In the genomic region with DNA sequence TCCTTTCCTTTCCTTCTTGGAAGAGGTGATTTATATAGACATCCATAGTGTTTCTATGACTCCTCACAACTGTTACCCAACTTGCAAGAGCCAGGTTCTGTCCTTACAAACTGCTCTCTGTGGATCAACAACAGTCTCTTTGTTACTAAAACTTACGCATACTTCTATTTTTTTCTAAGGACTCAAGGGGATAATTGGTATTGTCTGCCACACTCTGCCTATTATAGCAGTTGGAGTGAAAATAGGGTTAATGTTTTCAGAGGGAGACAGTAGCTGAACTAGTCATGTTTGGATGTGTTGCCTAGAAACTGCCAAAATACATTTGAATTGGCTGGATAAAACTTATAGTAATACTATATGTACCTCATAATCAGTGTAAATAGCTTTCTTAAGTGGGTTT, we compare ENCODE assay signal across 29 mouse cellular contexts.
"Had no signal": no experiment of that assay in that cellular context is flagged by ENCODE, and none has a peak within 500 bp of the region (broad histone marks: within the 10 kb centered on the region; RNA-seq: fewer than 3 reads in every experiment).

No protein-coding gene starts in this region.

- H3K27ac ChIP-seq: left cerebral cortex, adult 2 months; limb, embryonic 10.5 days; limb, embryonic 12.5 days; limb, embryonic 13.5 days; limb, embryonic 15.5 days; liver, embryonic 12.5 days; liver, embryonic 13.5 days; liver, embryonic 14.5 days; liver, embryonic 15.5 days; lung, embryonic 15.5 days; macrophage; midbrain, embryonic 12.5 days; midbrain, embryonic 13.5 days; midbrain, embryonic 15.5 days had no signal

- ATAC-seq: liver, embryonic 12.5 days; liver, postnatal 0 days; lung, postnatal 0 days; midbrain, embryonic 13.5 days; midbrain, embryonic 15.5 days; midbrain, embryonic 16.5 days had no signal

- H3K36me3 ChIP-seq: limb, embryonic 10.5 days; limb, embryonic 12.5 days; limb, embryonic 13.5 days; limb, embryonic 15.5 days; liver, embryonic 12.5 days; liver, embryonic 13.5 days; liver, embryonic 15.5 days; lung, embryonic 15.5 days had no signal

- H3K9ac ChIP-seq: limb, embryonic 12.5 days; limb, embryonic 13.5 days; limb, embryonic 15.5 days; liver, embryonic 12.5 days; liver, embryonic 13.5 days; liver, embryonic 14.5 days; liver, embryonic 15.5 days; liver, postnatal 0 days; lung, embryonic 14.5 days; lung, embryonic 15.5 days; midbrain, embryonic 12.5 days; midbrain, embryonic 13.5 days; midbrain, embryonic 15.5 days had no signal

- H3K4me2 ChIP-seq: limb, embryonic 12.5 days; limb, embryonic 13.5 days; limb, embryonic 15.5 days; liver, embryonic 11.5 days; liver, embryonic 12.5 days; liver, embryonic 13.5 days; liver, embryonic 15.5 days; lung, embryonic 14.5 days; lung, embryonic 15.5 days; midbrain, embryonic 12.5 days; midbrain, embryonic 13.5 days; midbrain, embryonic 15.5 days had no signal

- H3K9me3 ChIP-seq: limb, embryonic 10.5 days; limb, embryonic 12.5 days; limb, embryonic 13.5 days; limb, embryonic 15.5 days; liver, embryonic 12.5 days; liver, embryonic 13.5 days; liver, embryonic 15.5 days; lung, embryonic 15.5 days; midbrain, embryonic 12.5 days; midbrain, embryonic 13.5 days; midbrain, embryonic 15.5 days had no signal

- H3K4me3 ChIP-seq: left cerebral cortex, adult 2 months; limb, embryonic 10.5 days; limb, embryonic 12.5 days; limb, embryonic 13.5 days; limb, embryonic 15.5 days; liver, embryonic 12.5 days; liver, embryonic 13.5 days; liver, embryonic 15.5 days; lung, embryonic 15.5 days; megakaryocyte, embryonic 14.5 days; midbrain, embryonic 12.5 days; midbrain, embryonic 13.5 days; midbrain, embryonic 15.5 days; myocyte had no signal

- H3K27me3 ChIP-seq: limb, embryonic 12.5 days; limb, embryonic 13.5 days; limb, embryonic 15.5 days; liver, embryonic 12.5 days; liver, embryonic 13.5 days; liver, embryonic 15.5 days; lung, embryonic 15.5 days; midbrain, embryonic 12.5 days; midbrain, embryonic 13.5 days; midbrain, embryonic 15.5 days had no signal

- DNase-seq: left cerebral cortex, postnatal 4 days; liver; liver, embryonic 13.5 days; liver, postnatal 0 days; lung, adult 18-20 months; lung, adult 2 months; lung, embryonic 14.5 days; lung, postnatal 10 days; lung, postnatal 14 days; lung, postnatal 4 days; midbrain, embryonic 14.5 days had no signal

- H3K4me1 ChIP-seq: limb, embryonic 10.5 days; limb, embryonic 12.5 days; limb, embryonic 13.5 days; limb, embryonic 15.5 days; liver, embryonic 12.5 days; liver, embryonic 13.5 days; liver, embryonic 15.5 days; lung, embryonic 15.5 days; megakaryocyte, embryonic 14.5 days; midbrain, embryonic 12.5 days; midbrain, embryonic 13.5 days; midbrain, embryonic 15.5 days had no signal
